Mouse (Mus musculus): Measurements from ENCODE around the gene Glis1.
"Not testable (repeated sequence)": the region's sequence is repeated elsewhere in the genome, so short reads cannot be mapped to it uniquely, and the experiment has no call there.

The Glis1 gene

DNA sequence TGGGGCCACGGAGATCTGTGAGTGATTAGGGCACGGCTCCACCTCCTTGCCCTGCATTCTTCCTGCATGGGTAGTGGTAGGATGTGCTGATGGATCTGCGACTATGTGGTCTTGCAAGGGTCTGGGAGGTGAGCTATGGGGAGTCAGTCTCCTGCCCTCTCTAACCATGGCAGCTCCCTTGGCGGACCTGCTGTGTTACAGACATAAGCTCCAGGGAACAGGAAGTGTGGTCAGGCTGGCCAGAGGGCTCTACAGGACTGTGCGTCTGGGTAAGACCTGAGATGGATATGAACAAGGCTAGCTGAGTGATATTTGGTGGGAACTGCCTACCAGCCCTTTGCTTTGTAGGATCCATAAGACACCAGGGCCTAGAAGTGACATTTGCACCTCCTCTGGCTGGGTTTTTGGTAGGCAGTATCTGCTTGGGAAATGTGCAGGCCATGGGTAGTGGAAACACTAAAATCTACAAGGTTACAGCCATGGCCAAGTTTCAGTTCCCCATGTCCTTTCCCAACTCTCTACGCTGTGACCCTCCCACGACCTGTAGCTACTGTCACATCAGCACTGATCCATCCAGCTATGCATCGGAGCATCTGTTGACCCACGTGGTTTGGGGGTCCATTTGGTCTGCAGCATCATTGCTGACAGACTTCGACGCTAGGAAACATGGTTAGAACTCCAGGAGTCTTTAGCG, 142.9 kb downstream of the Glis1 start:
- no peak for DNase-seq (ENCODE audit: low spot score)

DNA sequence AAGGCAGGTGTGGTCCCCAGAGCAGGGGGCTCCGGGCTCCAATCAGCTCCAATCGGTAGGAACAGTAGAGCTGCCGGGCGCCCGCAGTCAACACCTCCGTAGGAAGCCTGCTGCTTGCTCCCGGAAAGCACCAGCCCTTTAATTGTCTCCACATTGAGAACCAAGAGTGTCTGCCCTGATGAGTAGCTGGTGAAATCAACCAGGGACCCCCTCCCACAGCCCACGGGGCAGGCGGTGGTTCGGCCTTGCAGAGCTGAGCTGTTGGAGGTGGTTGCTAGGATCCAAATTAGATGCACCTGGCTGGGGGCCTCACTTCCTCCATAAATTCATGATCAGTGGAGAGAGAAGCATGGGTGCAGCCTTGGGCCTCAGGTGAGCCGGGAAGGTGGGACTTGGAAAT, 146.5 kb downstream of the Glis1 start:
- no peak for DNase-seq (ENCODE audit: low spot score)

DNA sequence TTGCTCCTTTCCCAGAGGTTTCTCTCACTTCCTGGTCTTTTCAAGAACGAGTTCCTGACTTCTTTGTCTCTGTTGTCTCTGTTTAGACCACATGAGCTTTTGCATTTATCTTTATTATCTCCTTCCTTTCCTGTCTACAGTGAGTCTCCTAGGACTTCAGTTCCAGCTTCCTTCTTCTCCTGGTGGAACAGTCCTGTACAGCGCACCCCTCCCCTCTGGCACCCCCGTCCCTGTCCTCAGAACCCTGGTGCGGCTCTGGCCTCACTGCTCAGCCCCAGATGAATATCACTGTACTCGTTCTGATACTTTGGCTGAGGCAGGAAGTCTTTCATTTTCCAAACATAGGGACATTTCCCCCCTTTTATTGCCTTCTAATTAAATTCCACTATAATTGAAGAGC, 152.0 kb downstream of the Glis1 start:
- no peak for DNase-seq (ENCODE audit: low spot score)

DNA sequence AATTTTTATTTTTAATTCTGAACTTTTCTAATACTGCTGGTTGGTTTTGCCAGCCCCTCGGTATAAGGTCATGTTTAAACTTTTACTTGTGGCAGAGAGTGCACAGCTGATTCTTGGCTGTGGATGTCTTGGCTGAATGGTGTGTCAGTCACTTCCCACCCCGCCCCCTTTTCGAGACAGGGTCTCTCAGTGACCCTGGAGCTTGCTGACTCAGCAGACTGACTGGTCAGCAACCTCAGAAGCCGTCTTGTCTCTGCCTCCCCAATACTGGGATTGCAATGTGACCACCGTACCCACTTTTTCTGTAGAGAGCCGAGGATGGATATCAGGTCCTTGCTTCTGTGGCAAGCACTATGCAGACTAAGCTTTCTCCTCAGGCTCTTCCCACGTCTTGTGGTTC, 154.2 kb downstream of the Glis1 start:
- no peak for DNase-seq (ENCODE audit: low spot score)

DNA sequence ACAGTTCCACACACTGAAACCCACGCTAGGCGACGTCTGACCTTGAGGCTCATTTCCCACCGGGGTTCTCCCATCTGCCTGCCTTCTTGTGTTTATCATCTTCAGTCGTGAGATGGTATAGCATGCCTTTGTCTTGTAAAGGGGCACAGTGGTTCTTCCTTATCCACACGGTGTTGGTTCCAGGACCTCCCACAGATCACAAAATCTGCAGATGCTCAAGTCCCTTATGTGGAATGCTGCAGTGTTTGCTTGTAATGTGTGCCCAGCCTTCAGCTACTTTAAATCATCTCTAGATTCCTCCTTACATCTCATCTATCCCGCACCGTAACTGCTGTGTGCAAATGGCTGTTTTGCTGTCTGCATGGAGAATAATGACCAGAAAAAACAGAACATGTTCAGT, 154.7 kb downstream of the Glis1 start:
- no peak for DNase-seq (ENCODE audit: low spot score)

DNA sequence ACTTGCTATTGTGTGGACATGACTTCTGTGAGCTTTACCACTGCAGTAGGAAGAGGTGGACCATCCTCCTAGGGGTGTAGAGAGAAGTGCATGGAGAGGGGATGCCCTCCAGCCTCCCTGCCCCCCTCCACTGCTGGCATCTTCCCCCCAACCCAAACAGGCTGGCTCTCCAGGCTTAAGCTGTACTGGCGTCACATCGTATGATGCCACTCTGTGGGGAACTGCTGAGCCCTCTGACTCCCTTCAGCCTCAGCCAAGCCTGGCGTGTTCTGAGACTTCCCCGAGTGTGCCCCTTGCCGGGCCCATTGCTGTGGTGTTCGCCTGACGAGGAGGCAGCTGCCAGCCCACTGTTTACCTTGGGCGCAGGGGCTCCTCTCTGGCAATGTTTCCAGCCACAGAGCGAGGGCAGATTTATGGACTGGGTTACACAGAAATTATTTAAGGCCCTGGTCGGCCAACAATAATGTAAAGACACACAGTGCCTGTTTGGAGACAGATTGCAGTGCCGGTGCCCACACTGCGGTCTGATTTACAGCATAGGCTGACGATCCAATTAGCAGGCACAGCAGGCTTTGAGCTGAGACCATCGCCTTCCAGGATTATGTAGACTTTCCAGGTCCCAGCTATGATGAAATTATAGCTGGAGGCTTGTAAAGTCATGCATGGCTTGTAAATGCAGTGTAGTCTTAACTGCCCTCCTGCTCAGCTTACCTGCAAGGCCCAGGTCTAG, 156.6 kb downstream of the Glis1 start:
- DNase-seq (ENCODE audit: low spot score) = no peak

DNA sequence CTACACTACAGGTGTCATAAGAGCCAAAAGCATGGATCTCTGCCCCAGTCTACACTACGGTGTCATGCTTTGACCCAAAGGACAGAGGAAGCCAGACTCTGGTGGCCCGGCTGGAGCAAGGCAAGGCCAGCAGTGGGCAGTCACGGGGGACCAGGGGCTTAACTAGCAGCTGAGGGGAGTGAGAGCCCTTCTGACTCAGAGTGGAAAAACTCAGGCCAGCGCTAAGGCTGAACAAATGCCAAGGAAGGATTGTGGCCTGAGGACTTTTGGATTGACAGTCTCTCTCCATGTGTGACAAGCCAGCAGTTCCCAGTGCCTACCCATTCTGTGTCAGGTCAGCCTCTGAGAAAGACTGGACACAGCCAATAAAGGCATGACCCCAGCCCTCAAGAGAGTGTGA, 159.0 kb downstream of the Glis1 start:
- no peak for DNase-seq (ENCODE audit: low spot score)

DNA sequence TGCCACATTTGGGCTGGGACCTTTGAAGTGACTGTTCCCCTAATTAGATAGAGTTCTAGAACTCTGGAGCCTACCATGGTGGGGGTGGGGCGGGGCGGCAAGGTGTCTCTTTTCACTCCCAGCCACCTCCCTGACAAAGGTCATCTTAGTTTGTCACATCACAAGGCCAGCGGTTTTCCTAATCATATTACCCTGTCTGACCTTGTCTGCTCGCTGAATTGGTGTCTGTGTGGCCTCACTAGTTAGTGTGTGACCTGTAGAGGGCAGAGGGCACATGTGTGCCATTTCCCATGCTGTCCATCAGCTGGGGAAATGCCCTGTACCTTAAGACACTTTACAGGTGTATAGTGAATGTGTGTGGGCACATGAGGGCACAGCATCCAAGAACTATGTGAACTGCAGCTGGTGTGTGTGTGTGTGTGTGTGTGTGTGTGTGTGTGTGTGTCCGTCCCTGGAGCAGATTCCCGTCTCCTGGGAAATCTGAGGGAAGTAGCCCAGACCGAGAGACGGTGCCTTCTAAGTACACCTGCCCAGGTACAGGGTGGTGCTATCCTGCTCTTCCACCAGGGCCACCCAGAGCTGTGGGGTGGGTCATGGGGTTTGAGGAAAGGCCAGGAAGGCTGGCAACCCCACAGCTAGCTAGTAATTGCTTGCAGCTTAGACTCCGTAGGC, 163.0 kb downstream of the Glis1 start:
- no peak for DNase-seq (ENCODE audit: low spot score)

DNA sequence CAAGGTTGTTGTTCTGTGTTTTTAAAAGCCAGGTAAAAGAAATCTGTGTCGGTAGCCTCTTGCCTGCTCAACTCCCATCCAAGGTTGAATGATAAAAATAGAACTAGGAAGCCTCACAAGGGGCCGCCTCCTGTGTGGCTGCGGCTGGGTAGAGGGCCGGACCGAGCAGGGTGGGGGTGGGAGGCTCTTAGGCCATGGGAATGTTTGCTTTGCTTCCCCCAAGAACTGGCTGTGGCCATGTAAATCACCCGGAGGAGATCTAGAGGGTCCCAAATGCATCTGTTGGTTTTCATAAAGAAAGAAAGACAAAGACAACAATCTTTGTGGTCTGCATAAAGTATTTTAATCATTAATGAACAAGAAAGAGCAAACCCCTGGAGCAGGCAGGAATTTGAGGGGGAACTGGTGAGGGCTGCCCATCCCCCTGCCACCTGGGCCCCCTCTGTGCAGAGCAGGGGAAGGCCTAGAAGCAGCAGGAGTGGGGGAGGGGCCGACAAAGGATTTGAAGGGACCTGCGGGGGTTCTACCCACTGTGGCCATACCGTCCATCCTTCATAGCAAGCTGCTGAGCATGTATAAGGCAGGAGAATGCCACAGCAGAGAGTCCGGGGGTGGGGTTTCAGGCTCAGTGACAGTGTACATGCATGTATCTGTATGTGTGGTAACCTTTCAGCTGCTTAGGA, 163.6 kb downstream of the Glis1 start:
- peak; percentile 54 for DNase-seq (ENCODE audit: low spot score)

DNA sequence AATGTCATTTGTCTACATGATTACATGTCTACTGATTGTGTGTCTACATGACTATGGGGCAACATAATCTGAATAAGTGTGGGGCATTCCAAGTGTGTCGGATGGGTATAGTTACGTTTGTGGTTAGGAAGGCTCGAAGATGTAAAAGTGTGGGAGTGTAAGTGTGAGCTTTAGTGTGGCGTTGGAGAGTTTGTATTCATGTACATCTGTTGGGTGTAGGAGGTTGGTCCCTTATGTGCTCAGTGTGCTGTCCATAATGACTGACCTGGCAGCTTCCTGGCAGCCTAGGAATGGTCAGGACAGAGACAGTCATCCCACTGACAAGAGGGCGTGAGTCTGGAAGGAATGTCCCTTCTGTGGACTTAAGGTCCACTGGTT, 164.2 kb downstream of the Glis1 start:
- not testable (repeated sequence) for DNase-seq (ENCODE audit: low spot score)

DNA sequence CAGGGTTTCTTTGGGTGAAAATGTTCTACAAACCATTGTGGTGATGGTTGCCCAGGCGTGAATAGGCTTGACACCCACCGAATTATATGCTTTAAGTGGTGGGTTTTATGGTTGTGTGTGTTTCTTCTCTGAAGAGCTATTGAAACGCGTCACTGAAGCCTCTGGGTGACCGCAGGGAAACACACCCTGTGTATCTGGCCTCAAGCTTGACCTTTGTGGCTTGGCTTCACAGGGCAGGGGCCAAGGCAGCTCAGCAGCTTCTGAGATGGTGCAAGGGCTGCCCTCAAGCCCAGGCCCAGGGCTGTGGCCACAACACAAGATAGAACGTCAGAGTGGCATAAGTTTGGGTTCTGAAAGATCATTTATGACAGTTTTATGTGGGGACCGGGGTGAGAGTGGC, 167.9 kb downstream of the Glis1 start:
- DNase-seq (ENCODE audit: low spot score) = no peak

DNA sequence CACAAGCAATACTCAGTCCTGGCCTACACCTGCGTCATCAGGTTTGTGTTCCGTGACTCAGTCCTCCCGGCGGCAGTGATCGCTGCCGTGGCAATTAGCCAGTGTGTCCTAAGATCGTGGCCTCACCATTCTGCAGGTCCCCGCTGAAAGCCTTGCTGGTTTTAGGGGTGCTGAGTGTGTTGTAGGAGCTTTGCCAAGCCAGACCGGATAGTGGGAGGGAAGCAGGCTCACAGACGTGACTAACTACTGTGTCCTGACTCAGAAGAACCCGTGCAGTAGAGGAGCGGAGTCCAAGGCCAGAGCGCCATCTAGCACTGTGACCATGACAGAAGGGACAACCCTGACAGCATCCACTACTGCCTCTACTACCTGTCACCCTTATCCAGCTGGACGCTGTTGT, 168.4 kb downstream of the Glis1 start:
- DNase-seq (ENCODE audit: low spot score) = peak; percentile 59

DNA sequence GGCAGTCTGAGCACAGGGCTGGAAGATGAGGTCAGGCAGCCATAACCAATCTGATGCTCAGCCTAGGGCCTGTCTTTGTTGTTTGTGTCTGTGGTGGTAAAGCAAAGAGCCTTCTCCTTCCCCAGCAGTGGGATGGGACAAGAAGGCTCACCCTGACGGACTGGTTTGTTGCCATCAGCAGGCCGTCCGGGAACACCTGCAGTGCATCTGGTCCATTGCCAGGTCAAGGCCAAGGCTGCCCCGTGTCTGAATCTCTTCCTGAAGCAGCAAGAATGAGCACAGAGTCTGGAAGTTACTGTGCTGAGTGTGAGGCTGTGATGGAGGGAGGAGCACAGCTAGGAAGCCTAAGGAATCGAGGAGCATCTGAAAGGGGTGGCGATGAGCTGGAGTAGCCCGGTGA, 168.8 kb downstream of the Glis1 start:
- DNase-seq (ENCODE audit: low spot score) = peak; percentile 57

DNA sequence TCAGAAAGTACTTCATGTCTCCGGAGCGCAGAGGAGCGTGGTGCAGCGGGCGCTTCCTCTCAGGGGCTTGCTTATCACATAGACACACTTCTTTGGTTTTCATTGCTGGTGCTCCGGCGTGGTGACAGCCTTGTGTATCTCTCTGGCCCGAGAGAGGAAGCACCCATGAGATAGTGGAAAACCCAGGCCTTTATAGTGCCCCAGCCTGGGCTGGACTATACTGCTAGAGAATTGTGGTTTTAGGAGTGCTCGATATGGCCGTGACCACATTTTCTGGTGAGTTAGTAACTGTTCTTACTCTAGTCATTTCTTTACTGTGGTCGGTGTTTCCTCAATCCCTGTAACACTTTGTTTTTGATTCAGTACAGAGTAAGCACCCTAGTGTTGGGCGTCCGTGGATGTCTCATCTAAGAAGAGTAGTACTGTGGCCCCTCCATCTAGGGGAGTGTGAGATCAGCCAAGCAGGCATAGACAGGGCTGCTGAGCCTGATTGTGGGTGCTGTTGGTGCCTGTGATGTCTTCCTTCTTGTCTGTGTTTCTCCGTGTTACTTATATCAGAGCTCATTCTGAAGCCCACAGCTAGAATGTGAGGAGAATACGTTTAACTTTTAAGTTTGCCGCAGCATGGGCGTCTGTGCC, 171.7 kb downstream of the Glis1 start:
- no peak for DNase-seq (ENCODE audit: low spot score)

DNA sequence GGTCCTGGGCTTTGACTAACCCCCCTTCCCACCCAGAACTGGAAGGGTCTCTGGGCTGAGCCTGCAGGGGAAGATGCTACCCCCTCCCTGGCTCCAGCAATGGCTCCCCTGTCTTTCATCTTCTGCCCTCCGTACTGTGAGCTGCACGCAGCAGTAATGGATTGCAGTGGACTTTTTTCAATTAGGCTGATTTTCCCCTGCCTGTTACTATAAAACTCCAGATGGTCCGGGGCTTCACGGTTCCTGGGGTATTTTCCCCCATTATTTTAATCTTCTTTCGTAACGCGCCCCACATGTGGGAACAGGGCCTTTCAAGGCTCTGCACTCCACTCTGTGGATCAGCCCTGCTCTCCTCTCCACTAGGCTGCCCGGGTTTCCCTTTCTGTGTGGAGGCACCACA, 175.4 kb downstream of the Glis1 start:
- DNase-seq (ENCODE audit: low spot score) = no peak

DNA sequence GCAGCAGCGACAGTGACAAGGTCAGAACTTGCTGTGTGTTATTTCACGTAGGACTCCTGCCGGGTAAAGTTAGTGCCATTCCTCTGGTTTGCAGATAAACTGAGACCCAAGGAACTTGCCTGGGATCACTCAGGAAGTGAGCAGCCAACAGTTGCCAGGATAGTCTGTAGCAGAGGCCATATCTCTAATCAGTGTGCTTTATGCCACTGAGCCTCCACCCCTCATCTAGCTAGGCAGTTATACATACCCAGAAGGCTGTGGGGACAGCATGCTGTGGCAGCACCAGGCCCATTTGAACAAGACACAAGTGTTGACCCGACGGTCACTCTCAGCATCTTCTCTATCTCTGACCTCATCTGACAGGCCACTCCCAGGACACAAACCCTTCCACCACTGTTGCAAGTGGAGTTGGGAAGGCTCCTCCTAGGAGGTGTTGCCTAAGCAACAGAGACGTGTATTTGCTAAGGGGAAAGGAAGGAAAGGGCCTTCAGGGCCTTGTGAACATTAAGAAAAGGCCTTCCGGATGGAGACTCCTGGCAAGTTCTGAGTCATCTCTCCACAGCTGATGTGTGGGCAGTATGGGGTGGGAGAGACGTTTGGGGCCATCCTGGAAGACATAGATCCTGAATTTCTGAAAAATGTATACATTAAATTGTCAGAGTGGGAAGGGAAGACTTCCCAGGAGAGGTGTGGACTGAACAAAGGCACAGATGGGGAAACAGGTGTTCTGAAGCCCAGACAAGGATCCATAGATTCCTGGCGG, 177.7 kb downstream of the Glis1 start:
- no peak for DNase-seq (ENCODE audit: low spot score)

DNA sequence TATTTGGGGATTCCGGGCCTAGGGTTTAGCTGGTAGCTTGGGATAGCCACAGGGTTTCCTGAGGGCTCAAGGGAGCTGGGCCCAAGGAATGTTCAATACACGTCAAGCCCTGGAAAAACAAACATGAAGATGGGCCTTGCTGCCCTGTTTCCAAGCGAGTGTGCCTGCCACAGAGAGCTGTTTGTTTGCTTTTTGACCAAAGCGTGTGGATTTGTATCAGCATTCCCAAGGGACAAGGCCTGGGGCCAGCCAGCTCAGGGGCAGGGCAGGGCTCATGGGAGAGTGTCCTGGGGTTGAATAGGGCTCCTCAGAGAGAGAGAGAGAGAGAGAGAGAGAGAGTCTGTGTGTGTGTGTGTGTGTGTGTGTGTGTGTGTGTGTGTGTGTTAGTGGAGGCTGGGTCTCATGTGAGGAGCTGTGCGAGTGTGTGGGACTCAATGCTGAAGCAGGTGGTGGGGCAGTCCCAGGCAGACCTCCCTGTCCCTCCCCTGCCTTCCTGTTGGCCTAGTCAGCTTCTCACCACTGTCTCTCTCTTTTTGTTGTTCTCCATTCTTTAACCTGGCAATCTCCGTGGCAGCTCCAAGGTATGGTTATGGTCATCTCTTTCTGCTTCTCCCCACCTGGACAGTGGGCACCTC, 183.3 kb downstream of the Glis1 start:
- DNase-seq (ENCODE audit: low spot score) = no peak

DNA sequence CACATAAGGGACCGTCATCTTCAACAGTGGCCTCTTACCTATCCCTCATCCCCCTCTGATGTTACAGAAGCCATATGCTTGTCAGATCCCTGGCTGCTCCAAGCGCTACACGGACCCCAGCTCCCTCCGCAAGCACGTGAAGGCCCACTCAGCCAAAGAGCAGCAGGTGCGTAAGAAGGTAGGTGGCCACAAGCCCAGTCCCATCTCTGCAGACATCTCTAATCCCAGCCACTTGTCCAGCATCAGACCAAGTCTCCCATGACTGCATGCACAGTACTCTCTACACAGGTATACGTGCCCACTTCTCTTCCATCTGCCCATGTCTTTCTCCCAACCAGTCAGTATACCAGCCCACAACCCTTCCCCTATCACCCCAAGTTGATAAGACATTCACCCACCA, 185.1 kb downstream of the Glis1 start:
- DNase-seq (ENCODE audit: low spot score) = no peak

DNA sequence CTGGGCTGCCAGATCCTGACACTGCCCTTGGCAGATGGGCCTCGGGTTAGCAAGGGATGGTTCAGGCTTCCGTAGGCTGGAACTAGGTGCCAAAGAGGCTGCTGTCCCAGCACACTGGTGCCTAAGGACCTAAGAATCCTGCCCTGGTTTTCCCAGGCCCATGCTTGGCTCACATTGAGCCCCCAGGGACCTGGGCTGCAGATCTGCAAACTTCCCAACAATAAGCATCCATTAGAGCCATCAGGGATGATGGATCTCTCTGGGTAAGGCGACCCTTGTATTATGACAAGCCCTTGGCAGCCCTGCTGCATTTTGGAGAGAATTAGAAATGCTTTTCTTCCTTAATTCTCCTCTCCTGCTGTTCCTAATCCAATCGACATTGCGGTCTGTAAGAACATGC, 187.0 kb downstream of the Glis1 start:
- DNase-seq (ENCODE audit: low spot score) = no peak

DNA sequence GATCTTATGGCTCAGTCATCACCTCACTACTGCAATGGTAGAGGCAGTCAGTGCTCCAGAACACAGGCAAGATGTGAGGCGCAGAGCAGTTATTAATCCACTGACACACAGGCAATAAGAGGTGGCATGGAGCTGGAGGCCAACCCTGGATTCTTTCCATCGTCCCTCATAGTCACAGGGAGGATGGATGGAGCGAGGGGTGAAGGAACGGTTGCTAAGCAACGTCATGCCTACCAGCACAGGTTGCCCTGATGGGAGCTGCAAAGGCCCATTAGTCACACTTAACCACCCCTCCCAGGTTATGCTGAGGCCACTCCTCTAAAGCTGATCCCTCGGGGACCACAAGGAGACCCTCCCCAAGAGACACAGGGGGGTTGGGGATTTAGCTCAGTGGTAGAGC, 187.9 kb downstream of the Glis1 start:
- DNase-seq (ENCODE audit: low spot score) = no peak

DNA sequence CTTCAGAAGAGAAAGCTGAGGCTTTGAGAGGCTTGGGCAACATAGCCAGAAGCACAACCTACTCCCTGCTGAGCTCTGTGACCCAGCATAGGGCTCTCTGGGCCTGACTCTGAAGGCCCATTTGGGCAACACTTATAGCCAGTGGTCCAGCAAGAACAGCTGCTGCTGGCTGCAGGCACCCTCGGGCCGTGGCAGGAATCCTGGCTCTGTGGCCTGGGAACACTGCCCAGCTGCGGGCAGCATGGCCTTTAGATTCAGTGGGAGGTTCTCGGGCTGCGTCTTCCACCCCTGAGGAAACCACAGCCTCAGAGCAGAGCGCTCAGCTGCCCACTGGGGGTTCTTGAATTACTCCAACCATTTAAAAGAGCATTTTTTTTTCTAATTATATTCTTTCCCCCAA, 189.5 kb downstream of the Glis1 start:
- DNase-seq (ENCODE audit: low spot score) = no peak
